Mouse (Mus musculus) gastrocnemius, postnatal 14 days (tissue): ENCODE measurements at regions not wholly inside any gene's neighbourhood (a gene's known extent, or its start where the extent isn't known, plus 50 kb on each side); places are given as distances from the start of the nearest gene placed in this dataset.

Experiments used
- DNase-seq: peaks from one replicate; pipeline ENCODE4 v3.0.0; 2021; ENCODE audit warnings: mixed read lengths
- intact Hi-C: fragments of 180-260 bp; cut with DNase I; formaldehyde crosslinking; loops from one replicate; pipeline ENCODE4 v1.15.1; 2025; ENCODE audit warnings: low total_unique reads

DNA sequence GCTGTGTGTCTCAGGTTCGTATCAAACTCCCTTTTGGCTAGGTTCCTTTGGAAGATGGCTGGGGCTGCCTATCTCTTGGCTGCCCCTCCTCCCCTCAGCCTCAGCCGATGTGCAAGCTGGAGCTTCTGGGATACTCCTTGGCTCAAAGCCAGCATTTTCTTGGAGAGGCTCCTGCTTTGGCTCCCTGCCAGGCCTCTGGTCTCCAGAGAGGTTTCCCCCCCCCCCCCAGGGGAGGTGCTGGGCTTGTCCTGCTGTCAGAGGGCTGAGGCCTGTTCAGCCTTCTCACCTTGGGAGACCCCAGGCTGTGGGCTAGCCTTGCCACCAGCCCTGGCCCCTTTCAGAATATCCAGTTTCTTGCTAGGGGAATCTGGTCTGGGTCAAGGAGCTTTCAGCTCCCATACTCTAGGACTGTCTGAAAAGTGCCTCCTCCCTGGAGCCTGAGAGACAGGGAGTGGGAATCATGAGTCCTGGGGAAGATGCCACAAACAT, 54.1 kb upstream of the Polg start:
- intact Hi-C loops = no loop called here

DNA sequence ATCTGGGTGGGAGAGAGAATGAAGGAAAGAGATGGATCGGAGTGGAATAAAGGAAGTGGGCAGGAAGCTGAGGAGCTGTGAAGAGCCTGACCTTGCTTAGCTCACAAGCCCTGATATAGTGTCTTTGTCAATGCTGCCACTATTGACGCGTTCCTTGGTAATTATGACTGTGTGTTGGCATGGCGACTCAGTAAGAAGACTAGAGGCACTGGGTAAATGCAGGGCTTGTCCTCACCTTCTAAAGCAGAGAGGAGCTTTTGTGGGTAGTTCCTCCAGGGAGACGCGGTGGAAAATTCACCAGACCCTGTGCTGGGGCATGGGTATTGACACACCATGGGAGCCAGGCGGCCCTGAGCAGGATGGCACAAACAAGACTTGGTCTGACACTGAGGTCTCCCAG, 52.8 kb upstream of the Polg start:
- intact Hi-C loops = no loop called here
- DNase-seq = no peak

More for the DNA sequence above, 54.1 kb upstream of the Polg start:
- DNase-seq = no peak

DNA sequence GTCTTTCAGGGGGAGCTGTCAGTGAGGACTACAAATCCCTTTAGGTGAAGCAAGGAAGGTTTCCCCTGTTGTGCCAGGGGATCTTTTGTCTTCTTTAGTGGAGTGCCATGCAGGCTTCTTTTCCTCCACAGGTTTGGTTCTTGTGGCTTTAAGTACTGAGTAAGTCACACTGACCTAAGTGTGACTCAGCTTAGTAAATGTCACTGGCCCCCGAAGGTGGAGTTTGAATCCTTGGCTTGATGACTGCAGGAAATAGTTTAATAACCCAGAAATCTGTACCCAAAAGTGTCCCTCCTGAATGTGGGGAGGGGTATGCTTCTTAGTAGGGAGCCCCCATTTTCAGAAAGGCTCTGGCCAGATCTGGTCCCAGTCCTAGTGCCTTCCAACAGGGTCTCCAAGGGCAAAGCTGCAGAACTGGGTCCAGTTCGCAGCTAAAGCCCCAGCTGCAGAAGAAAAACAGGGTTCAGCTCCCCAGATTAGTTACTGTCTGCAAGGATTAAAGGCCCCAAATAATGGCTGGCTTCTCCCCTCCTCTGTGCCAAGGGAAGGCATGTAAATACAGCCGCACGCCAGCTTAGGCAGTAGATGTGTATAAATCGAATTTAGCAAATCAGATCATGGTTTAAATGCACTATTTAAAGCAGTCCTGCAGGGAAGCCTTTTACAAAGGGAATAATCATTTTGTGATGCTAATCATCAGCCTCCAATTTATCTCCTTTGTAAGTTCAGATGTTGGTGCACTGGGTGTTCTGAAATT, 51.6 kb upstream of the Polg start:
- no peak for DNase-seq
- intact Hi-C loops = no loop called here

DNA sequence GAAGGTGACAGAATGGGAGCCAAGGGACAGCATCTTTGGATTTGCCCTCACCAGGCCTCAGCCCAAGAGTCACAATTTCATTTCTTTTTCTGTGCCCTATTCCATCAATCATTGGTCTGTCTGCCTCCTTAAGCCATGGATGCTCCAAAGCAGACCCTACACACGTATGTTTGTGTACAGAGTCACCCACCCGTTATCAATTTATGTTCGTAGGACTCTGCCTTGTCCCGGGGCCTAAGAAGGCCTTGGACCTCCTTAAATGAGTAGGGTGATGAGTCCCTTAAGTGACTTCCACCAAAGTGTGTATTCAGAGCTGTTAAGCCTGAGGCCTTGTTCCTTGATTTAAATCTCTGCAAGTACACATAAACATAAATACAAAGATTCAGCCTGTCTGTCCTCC, 50.1 kb upstream of the Polg start:
- DNase-seq = no peak
- intact Hi-C loops = no loop called here
